Mouse (Mus musculus): ENCODE data around the gene Dnhd1. TPM values are rescaled to one million over a fixed set of nuclear protein-coding genes. Genes with fewer than 3 reads are reported as not detected.
"Not testable (repeated sequence)": the region's sequence is repeated elsewhere in the genome, so short reads cannot be mapped to it uniquely, and the experiment has no call there.

Dnhd1 gene
- polyA plus RNA-seq, 1 experiment from 2014 or later: 1.0 TPM

- WGBS: 91% methylated on average over 8 of the region's 8 CpGs
- H3K4me1 ChIP-seq: peaks cover 30% of the 10 kb centered on the region
Observed at GRCm38 (mm10) chr7:105734826-105735225, 84.2 kb downstream of the Dnhd1 start.

GRCm38 (mm10) chr7:105735464-105735863 is 84.8 kb downstream of the Dnhd1 start:
- Histone ChIP-seq H3K36me3 (ENCODE audit: poor library complexity, severe bottlenecking) (peaks cover 52% of the 10 kb centered on the region), H3K4me3 (peak overlapping the region; percentile 82), H3K4me2 (peak overlapping the region; percentile 95), H3K4me1 (peaks cover 30% of the 10 kb centered on the region), H3K9ac (peak overlapping the region; percentile 86)
- not testable (repeated sequence) for H3K9me3 ChIP-seq (replicated peaks); H3K27me3 ChIP-seq; ATAC-seq; H3K27ac ChIP-seq
- 54% methylated on average over 4 of the region's 4 CpGs for WGBS

More at GRCm38 (mm10) chr7:105734826-105735225, 84.2 kb downstream of the Dnhd1 start:
- Histone ChIP-seq H3K27ac (no peak overlapping the region), H3K4me2 (peak overlapping the region; percentile 95; the same call in 1 of the 2 replicates), H3K9me3 (replicated peaks) (no peaks in the 10 kb centered on the region), H3K36me3 (ENCODE audit: poor library complexity, severe bottlenecking) (peaks cover 50% of the 10 kb centered on the region), H3K27me3 (no peaks in the 10 kb centered on the region), H3K9ac (no peak overlapping the region), H3K4me3 (no peak overlapping the region)
- no peak for ATAC-seq

GRCm38 (mm10) chr7:105736264-105736901 is 85.8 kb downstream of the Dnhd1 start, which contains the start of gene Ilk:
Gene Ilk (plus strand): TSS chr7:105736592.
- Histone ChIP-seq H3K9ac (peak within 1 kb of the TSS; percentile 86), H3K27me3 (no peaks in the 10 kb centered on the region), H3K4me1 (peaks cover 30% of the 10 kb centered on the region), H3K9me3 (replicated peaks) (no peaks in the 10 kb centered on the region), H3K36me3 (ENCODE audit: poor library complexity, severe bottlenecking) (peaks cover 52% of the 10 kb centered on the region), H3K4me2 (peak within 1 kb of the TSS; percentile 95), H3K27ac (peak within 1 kb of the TSS; percentile 70), H3K4me3 (peak within 1 kb of the TSS; percentile 82)
- peak; percentile 97 for ATAC-seq
- under 1% methylated on average over 45 of the region's 62 CpGs for WGBS

GRCm38 (mm10) chr7:105736911-105737521 is 86.4 kb downstream of the Dnhd1 start, which contains the start of gene Rrp8:
Gene Rrp8 (minus strand): TSS chr7:105737385.
- Histone ChIP-seq H3K36me3 (ENCODE audit: poor library complexity, severe bottlenecking) (peaks cover 52% of the 10 kb centered on the region), H3K27ac (peak within 1 kb of the TSS; percentile 70), H3K4me3 (peak within 1 kb of the TSS; percentile 82), H3K4me2 (peak within 1 kb of the TSS; percentile 95), H3K27me3 (no peaks in the 10 kb centered on the region), H3K9ac (peak within 1 kb of the TSS; percentile 86), H3K9me3 (replicated peaks) (no peaks in the 10 kb centered on the region), H3K4me1 (peaks cover 30% of the 10 kb centered on the region)
- ATAC-seq: no peak; the same call in 1 of the 2 replicates
- under 1% methylated on average over 30 of the region's 30 CpGs for WGBS

- Histone ChIP-seq H3K36me3 (ENCODE audit: poor library complexity, severe bottlenecking) (peaks cover 52% of the 10 kb centered on the region), H3K4me2 (peak overlapping the region; percentile 95), H3K4me3 (peak overlapping the region; percentile 82), H3K9ac (peak overlapping the region; percentile 86), H3K27me3 (no peaks in the 10 kb centered on the region), H3K9me3 (replicated peaks) (no peaks in the 10 kb centered on the region), H3K4me1 (peaks cover 30% of the 10 kb centered on the region), H3K27ac (no peak overlapping the region)
- no peak for ATAC-seq
- 44% methylated on average over 3 of the region's 3 CpGs for WGBS
Observed at GRCm38 (mm10) chr7:105737648-105738047, 87.0 kb downstream of the Dnhd1 start.

GRCm38 (mm10) chr7:105738286-105738685 is 87.7 kb downstream of the Dnhd1 start:
- Histone ChIP-seq H3K4me3 (no peak overlapping the region), H3K9me3 (replicated peaks) (no peaks in the 10 kb centered on the region), H3K36me3 (ENCODE audit: poor library complexity, severe bottlenecking) (peaks cover 50% of the 10 kb centered on the region), H3K4me2 (peak overlapping the region; percentile 33; the same call in 1 of the 2 replicates), H3K9ac (0 out of 2 replicates have a peak overlapping the region, but pooled peaks have one; percentile 12), H3K27ac (no peak overlapping the region), H3K4me1 (peaks cover 34% of the 10 kb centered on the region), H3K27me3 (no peaks in the 10 kb centered on the region)
- WGBS: 84% methylated on average over 2 of the region's 2 CpGs
- ATAC-seq: no peak

GRCm38 (mm10) chr7:105738948-105739347 is 88.3 kb downstream of the Dnhd1 start:
- peaks cover 43% of the 10 kb centered on the region for H3K36me3 ChIP-seq (ENCODE audit: poor library complexity, severe bottlenecking)
- no peaks in the 10 kb centered on the region for H3K9me3 ChIP-seq (replicated peaks)
- H3K9ac ChIP-seq: no peak overlapping the region
- 31% methylated on average over 3 of the region's 3 CpGs for WGBS
- ATAC-seq: no peak
- no peak overlapping the region for H3K4me3 ChIP-seq
- no peak overlapping the region for H3K27ac ChIP-seq
- peaks cover 40% of the 10 kb centered on the region for H3K4me1 ChIP-seq
- no peaks in the 10 kb centered on the region for H3K27me3 ChIP-seq
- no peak overlapping the region for H3K4me2 ChIP-seq

GRCm38 (mm10) chr7:105740089-105740795 is 89.6 kb downstream of the Dnhd1 start:
- Histone ChIP-seq H3K9ac (no peak overlapping the region), H3K36me3 (ENCODE audit: poor library complexity, severe bottlenecking) (peaks cover 34% of the 10 kb centered on the region), H3K27me3 (no peaks in the 10 kb centered on the region), H3K9me3 (replicated peaks) (no peaks in the 10 kb centered on the region), H3K27ac (no peak overlapping the region), H3K4me1 (peaks cover 38% of the 10 kb centered on the region), H3K4me2 (no peak overlapping the region), H3K4me3 (no peak overlapping the region)
- ATAC-seq: no peak
- WGBS: 85% methylated on average over 13 of the region's 13 CpGs

- 88% methylated on average over 6 of the region's 6 CpGs for WGBS
- H3K9ac ChIP-seq: no peak overlapping the region
- no peak overlapping the region for H3K4me3 ChIP-seq
- no peak overlapping the region for H3K4me2 ChIP-seq
- no peaks in the 10 kb centered on the region for H3K9me3 ChIP-seq (replicated peaks)
- H3K36me3 ChIP-seq (ENCODE audit: poor library complexity, severe bottlenecking): peaks cover 34% of the 10 kb centered on the region
- H3K27ac ChIP-seq: no peak overlapping the region
- no peak for ATAC-seq
- H3K27me3 ChIP-seq: no peaks in the 10 kb centered on the region
- H3K4me1 ChIP-seq: peaks cover 32% of the 10 kb centered on the region
Observed at GRCm38 (mm10) chr7:105740851-105741250, 90.2 kb downstream of the Dnhd1 start.

GRCm38 (mm10) chr7:105741978-105742377 is 91.4 kb downstream of the Dnhd1 start:
- no peak overlapping the region for H3K4me2 ChIP-seq
- H3K4me1 ChIP-seq: peaks cover 32% of the 10 kb centered on the region
- no peak overlapping the region for H3K9ac ChIP-seq
- 89% methylated on average over 9 of the region's 9 CpGs for WGBS
- no peaks in the 10 kb centered on the region for H3K27me3 ChIP-seq
- H3K9me3 ChIP-seq (replicated peaks): no peaks in the 10 kb centered on the region
- H3K4me3 ChIP-seq: no peak overlapping the region
- peaks cover 44% of the 10 kb centered on the region for H3K36me3 ChIP-seq (ENCODE audit: poor library complexity, severe bottlenecking)
- no peak for ATAC-seq
- no peak overlapping the region for H3K27ac ChIP-seq

- H3K4me3 ChIP-seq: peak overlapping the region; percentile 98; the same call in 1 of the 2 replicates
- H3K4me1 ChIP-seq: peaks cover 25% of the 10 kb centered on the region
- H3K27ac ChIP-seq; ATAC-seq; H3K9me3 ChIP-seq (replicated peaks); H3K27me3 ChIP-seq; H3K9ac ChIP-seq: not testable (repeated sequence)
- peak overlapping the region; percentile 91 for H3K4me2 ChIP-seq
- 86% methylated on average over 7 of the region's 7 CpGs for WGBS
- peaks cover 51% of the 10 kb centered on the region for H3K36me3 ChIP-seq (ENCODE audit: poor library complexity, severe bottlenecking)
Observed at GRCm38 (mm10) chr7:105742539-105743215, 92.0 kb downstream of the Dnhd1 start.
